Mouse (Mus musculus) CH12.LX (cell line): Measurements from ENCODE around the gene Gm16381.
"Not testable (repeated sequence)": the region's sequence is repeated elsewhere in the genome, so short reads cannot be mapped to it uniquely, and the experiment has no call there.

Source experiments
- CHD1 ChIP-seq: IDR thresholded peaks from 2 replicates; pipeline ENCODE4 v1.6.1; 2012; ENCODE audit warnings: low read depth, low read length, improper control_type of control experiment, inconsistent platforms
- CTCF ChIP-seq, 2 experiments: IDR thresholded peaks in 1 of 2; conservative IDR thresholded peaks in 1 of 2; 2 replicates each; pipeline ENCODE4 v1.5.1; 2011 to 2012; ENCODE audit warnings: low read depth in 2 of 2, low read length in 2 of 2, improper control_type of control experiment in 1 of 2, inconsistent platforms in 1 of 2, mild to moderate bottlenecking in 1 of 2, moderate library complexity in 1 of 2
- E2F4 ChIP-seq: IDR thresholded peaks from 2 replicates; pipeline ENCODE4 v1.6.1; 2011; ENCODE audit warnings: low read depth, low read length, improper control_type of control experiment; ENCODE audit not compliant: insufficient replicate concordance
- ETS1 ChIP-seq: conservative IDR thresholded peaks from 2 replicates; pipeline ENCODE4 v1.6.1; 2012; ENCODE audit warnings: low read depth, mild to moderate bottlenecking, inconsistent platforms, low read length, improper control_type of control experiment, moderate library complexity
- GABPA ChIP-seq: IDR thresholded peaks from 2 replicates; pipeline ENCODE4 v1.6.1; 2012; ENCODE audit warnings: low read depth, low read length, improper control_type of control experiment, inconsistent platforms; ENCODE audit not compliant: insufficient replicate concordance
- MAX ChIP-seq: IDR thresholded peaks from 2 replicates; pipeline ENCODE4 v1.6.1; 2011; ENCODE audit warnings: low read length, improper control_type of control experiment
- TBP ChIP-seq: conservative IDR thresholded peaks from 2 replicates; pipeline ENCODE4 v1.6.1; 2011; ENCODE audit warnings: low read depth, low read length, improper control_type of control experiment

DNA sequence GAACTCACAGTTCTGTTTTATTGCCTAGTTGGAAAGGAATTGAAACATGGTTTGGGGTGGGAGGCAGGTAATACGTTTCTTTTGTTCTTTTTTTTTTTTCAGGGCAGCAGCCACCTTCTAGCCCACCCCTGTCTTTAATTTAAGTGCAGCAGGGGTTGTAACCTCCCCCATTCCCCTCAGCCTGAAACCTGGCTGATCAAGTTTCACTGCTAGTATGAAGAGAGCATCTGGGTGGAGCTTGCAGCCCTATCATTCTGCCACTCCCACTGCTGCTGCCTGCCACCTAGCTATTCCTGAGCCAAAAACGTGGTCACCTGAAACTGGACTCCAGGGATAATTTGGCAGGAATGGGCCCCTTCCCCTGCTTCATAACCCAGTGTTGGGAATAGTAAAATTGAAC, 43.0 kb downstream of the Gm16381 start:
- TF ChIP-seq E2F4; TBP; GABPA; CTCF (conservative IDR thresholded peaks at IDR 0.05 in 1 of 2, IDR thresholded peaks at IDR 0.05 in 1 of 2; ENCODE audit: low read depth in 2 of 2, low read length in 2 of 2); CHD1; ETS1; MAX: not testable (repeated sequence)
